Mouse (Mus musculus): Measurements from ENCODE around the gene Polr1b.

DNA sequence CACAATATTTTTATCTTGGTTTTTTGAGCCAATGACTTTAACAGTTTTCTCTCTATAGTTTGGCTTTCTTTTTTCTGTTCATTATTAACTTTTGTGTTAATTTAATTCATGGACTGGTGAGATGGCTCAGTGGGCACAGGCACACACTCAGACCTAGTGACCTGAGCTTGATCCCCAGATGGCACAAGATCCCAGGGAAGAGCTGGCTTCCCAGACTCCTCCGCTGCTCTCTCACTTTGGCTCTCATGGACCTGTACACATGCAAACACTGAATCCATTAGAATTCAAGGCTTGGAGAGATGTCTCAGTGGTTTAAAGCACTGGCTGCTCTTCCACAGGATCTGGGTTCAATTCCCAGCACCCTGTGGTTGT lies 15.6 kb downstream of the Polr1b start:
- no peak for TF ChIP-seq POLR2A (IDR thresholded peaks at IDR 0.05; ENCODE audit: borderline replicate concordance, extremely low read depth, low read depth, low read length)
- no peak for TF ChIP-seq CTCF (IDR thresholded peaks at IDR 0.05; ENCODE audit: insufficient read depth, low read length)

Data from lung, adult 2 months (tissue).